Mouse (Mus musculus) testis, adult 2 months (tissue): ENCODE results near the gene Msh4. TPM values are rescaled to one million over a fixed set of nuclear protein-coding genes. Genes with fewer than 3 reads are reported as not detected.

ENCODE experiments used
- H3K27ac ChIP-seq: fragments of 200-500 bp; 2 replicates; pipeline ENCODE4 v1.5.1; 2012; ENCODE audit warnings: low read depth, low read length; ENCODE audit not compliant: control insufficient read depth, insufficient read depth
- H3K27me3 ChIP-seq: fragments of 200-500 bp; 2 replicates; pipeline ENCODE4 v1.6.1; 2012; ENCODE audit warnings: mild to moderate bottlenecking, low read length, moderate library complexity; ENCODE audit not compliant: control insufficient read depth, insufficient read depth
- H3K36me3 ChIP-seq: fragments of 200-500 bp; 2 replicates; pipeline ENCODE4 v1.6.1; 2012; ENCODE audit warnings: mild to moderate bottlenecking, low read length; ENCODE audit not compliant: control insufficient read depth, insufficient read depth
- H3K4me1 ChIP-seq: fragments of 200-500 bp; 2 replicates; pipeline ENCODE4 v1.6.1; 2012; ENCODE audit warnings: low read length; ENCODE audit not compliant: control insufficient read depth, insufficient read depth
- H3K4me3 ChIP-seq: fragments of 200-500 bp; 2 replicates; pipeline ENCODE4 v1.5.1; 2012; ENCODE audit warnings: low read depth, mild to moderate bottlenecking, low read length, moderate library complexity, mixed read lengths; ENCODE audit not compliant: control insufficient read depth
- CTCF ChIP-seq: fragments of 200-500 bp; IDR thresholded peaks from 2 replicates; pipeline ENCODE4 v1.5.1; 2012; ENCODE audit warnings: low read depth, mild to moderate bottlenecking, inconsistent platforms, low read length, moderate library complexity; ENCODE audit not compliant: control insufficient read depth, insufficient read depth, insufficient replicate concordance
- POLR2A ChIP-seq: fragments of 200-500 bp; IDR thresholded peaks from 2 replicates; pipeline ENCODE4 v1.6.1; 2012; ENCODE audit warnings: low read depth, mild to moderate bottlenecking, inconsistent platforms, low read length, moderate library complexity; ENCODE audit not compliant: control insufficient read depth
- polyA plus RNA-seq: library from polyadenylated mRNA; depleted of rRNA; stranded (reverse); fragments of >200 nt; gene quantifications from 2 replicates; pipeline ENCODE4 v1.2.3, GENCODE M21; 2012; rRNA removed

Msh4 gene
- polyA plus RNA-seq, 1 experiment = 14.6 TPM

DNA sequence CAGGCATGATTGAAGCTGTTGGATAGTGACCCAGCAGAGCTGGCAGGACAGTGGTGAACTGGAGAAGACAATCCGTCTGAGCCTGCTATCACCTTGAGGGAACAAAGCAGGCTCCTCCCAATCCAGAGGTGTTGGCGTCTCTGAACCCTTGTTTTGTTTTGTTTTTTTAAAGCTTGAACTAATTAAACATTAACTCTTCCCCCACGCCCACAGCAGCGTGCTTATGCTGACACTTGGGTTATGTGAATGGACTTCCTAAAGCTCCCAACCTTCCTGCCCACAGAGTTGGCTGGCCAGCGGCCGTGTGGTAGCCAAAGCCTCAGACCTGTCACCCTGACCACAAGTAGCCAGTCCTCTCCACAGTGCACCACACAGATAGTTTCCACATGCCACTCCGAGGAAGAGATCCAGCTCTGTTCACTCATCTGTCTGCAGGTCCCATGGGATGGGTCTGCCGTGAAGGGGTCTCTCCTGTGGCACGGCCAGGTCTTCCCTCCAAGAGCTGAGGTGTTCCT, 88.5 kb downstream of the Msh4 start:
- no peaks in the 10 kb centered on the region for H3K36me3 ChIP-seq
- no peak for TF ChIP-seq POLR2A
- no peaks in the 10 kb centered on the region for H3K4me1 ChIP-seq
- H3K27me3 ChIP-seq = no peaks in the 10 kb centered on the region
- no peak overlapping the region for H3K4me3 ChIP-seq
- H3K27ac ChIP-seq = no peak overlapping the region

DNA sequence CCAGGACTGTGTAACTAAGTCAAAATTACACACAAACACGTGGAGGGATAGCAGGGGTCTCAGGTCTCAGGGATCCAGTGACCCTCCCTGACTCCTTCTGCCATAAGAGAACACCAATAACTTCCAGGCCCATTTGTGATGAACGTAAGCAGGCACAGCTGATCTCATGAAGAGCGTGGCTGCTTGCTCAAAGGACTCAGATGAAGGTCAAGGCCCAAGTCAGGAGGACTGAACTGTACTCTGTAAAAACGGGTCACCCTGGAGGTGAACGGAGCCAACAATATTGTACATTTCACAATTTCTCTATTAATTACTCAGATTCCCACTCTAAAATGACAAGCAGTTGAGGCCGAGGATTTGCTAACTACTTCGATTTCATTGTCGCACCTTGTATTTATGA, 91.9 kb downstream of the Msh4 start:
- no peak overlapping the region for H3K4me3 ChIP-seq
- no peaks in the 10 kb centered on the region for H3K36me3 ChIP-seq
- no peak for TF ChIP-seq POLR2A
- H3K4me1 ChIP-seq = no peaks in the 10 kb centered on the region
- H3K27ac ChIP-seq = no peak overlapping the region
- no peaks in the 10 kb centered on the region for H3K27me3 ChIP-seq

DNA sequence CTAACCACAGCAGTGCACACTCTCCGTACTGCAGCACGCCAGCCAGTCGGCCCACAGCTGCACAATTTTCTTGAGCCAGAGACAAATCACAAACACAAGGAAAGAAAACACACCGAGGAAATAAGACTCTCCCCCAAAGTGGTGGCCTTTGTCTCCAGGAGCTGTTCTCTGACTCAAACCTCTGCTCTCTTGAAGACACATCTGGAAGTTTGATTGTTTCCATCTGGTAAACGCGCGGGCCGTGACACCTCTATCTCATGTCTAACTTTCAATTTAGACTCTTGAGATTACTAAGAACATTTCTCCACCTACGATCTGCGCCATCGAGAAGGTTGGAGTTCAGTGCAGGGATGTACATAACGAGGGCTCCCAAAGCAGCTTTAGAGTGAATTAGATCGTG, 97.5 kb downstream of the Msh4 start:
- H3K27ac ChIP-seq = no peak overlapping the region
- H3K27me3 ChIP-seq = no peaks in the 10 kb centered on the region
- TF ChIP-seq CTCF = no peak
- TF ChIP-seq POLR2A = no peak
- no peak overlapping the region for H3K4me3 ChIP-seq
- no peaks in the 10 kb centered on the region for H3K36me3 ChIP-seq
- H3K4me1 ChIP-seq = no peaks in the 10 kb centered on the region

DNA sequence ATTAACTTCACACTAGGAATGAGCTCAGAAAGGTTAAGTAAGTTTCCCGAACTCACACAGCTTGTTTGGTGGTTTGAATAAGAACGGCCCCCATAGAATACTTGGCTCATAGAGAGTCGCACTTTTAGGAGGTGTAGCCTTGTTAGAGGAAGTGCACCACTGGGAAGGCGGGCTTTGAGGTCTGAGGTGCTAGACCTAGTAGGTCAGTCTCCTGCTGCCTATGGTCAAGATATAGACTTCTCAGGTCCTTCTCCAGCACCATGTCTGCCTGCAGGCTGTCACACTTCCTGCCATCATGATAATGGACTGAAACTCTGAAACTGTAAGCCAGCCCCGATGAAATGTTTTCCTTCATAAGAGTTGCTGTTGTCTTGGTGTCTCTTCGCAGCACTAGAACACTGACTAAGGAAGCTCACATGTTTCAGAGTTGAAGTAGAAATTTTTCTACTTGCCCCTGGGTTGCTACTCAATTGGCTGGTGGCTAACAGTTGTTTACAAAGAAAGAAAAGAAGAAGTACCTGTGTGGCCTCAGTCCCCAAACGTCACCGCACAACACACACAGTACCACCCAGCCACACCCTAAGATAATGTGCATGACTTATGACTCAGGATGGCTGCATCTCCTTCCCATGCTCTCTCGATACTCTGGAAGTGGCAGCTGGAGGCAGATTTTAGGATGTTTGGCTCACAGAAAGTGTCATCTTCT, 98.3 kb downstream of the Msh4 start:
- Histone ChIP-seq H3K4me1 (no peaks in the 10 kb centered on the region), H3K27me3 (no peaks in the 10 kb centered on the region), H3K4me3 (no peak overlapping the region), H3K36me3 (no peaks in the 10 kb centered on the region), H3K27ac (no peak overlapping the region)
- TF ChIP-seq CTCF (no peak), POLR2A (no peak)

Other genes with a start within 250 kb of the Msh4 start
- gene St6galnac3, start 181.0 kb downstream of the Msh4 start, polyA plus RNA-seq = 2.1 and 2.2 TPM in 2 replicates
- gene Asb17, start 61.9 kb downstream of the Msh4 start, polyA plus RNA-seq = 124 and 160 TPM in 2 replicates
- 9.8 and 11.6 TPM in 2 replicates for gene Rabggtb, start 6.9 kb upstream of the Msh4 start, polyA plus RNA-seq
- 13.3 and 13.7 TPM in 2 replicates for gene Acadm, start 38.5 kb upstream of the Msh4 start, polyA plus RNA-seq
- 3.0 and 3.7 TPM in 2 replicates for gene Slc44a5, start 67.3 kb upstream of the Msh4 start, polyA plus RNA-seq